Mouse (Mus musculus): Measurements from ENCODE around the gene Nfasc. TPM values are rescaled to one million over a fixed set of nuclear protein-coding genes. Genes with fewer than 3 reads are reported as not detected.

Gene Nfasc
- total RNA-seq, 4 experiments from 2014 or later = 3.9 to 12.0 (median 7.8) TPM

DNA sequence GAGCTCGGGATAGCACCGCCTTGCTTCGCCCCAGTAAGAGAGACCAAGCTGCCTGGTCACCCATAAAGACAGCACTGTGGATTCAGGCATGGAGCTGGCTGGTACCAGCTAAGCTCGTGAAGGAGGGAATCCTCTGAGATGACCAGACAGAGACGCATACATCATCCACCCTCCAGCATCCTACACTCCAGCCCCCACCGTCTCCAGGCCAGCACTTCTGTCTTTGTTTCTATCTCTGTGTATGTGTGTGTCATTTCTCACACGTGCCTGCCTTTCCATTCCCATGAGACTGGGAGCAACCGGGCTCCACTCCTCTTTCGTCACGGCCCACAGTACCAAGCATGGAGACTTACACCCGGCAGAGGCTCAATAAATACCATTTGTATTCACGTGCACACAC is 9.3 kb downstream of the Nfasc start:
- DNase-seq = no peak

GRCm38 (mm10) chr1:132727548-132727947 is 14.0 kb downstream of the Nfasc start:
- DNase-seq = no peak

GRCm38 (mm10) chr1:132722362-132722761 is 19.2 kb downstream of the Nfasc start:
- DNase-seq = no peak

- no peak for DNase-seq
These were observed 20.3 kb downstream of the Nfasc start for GRCm38 (mm10) chr1:132721266-132721665.

DNA sequence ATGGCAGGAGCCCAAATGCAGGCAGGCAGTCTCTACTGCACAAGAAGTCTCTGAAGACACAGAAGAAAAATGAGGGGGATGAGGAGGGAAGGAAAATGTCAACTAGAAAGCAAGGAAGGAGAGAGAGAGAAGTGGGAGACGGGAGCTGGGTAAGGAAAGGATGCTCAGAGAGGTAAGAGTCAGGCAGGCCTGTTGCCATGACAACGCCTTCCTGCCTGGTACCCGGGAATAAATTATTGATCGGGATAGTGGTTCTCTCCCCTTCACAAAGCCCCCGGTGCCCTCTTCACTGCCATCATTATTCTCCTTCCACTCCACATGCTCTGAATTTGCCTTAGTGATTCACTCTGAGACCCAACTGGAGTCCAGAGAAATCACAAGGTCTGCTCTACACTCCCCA is 23.4 kb downstream of the Nfasc start:
- no peak for DNase-seq

- no peak for DNase-seq
These were observed 26.6 kb downstream of the Nfasc start for GRCm38 (mm10) chr1:132715044-132715443.

DNA sequence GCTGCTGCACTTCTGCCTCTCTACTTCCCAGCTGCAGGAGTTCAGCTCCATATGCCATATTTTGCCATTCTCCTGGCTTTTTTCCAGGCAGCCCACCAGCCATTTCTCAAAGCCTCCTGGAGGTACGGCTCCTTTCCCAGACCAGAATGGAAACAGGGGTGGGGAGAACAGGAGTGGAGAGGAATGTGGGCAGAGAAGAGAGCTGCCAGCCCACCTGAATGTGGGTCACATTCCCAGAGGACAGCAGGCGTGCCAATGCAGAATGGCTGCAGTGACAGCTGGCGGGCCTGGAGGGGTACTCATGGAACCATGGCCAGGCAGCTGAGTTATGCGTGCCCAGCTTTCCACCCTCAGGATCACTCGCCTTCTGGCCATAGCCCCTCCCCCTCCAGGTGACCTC is 32.2 kb downstream of the Nfasc start:
- DNase-seq = no peak

DNA sequence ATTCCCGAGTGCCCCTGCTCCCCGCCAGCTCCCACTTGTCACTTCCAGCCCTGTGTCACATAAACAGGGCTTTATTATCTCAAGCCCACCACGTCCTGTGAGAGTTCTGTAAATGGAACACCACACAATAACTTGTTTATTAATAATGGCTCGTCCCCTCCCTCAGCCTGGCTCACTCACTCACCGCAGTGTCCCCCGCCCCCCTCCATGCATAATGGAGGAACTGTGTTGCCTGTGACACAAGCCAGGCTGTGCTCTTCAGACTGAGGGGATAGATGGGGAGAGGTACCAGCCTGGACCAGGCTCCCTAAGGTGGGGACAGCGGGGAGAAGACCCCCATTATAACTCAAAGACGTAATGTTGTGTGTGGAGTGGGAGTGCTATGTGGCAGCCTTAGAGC is 34.3 kb downstream of the Nfasc start:
- DNase-seq = no peak

GRCm38 (mm10) chr1:132703467-132703866 is 38.1 kb downstream of the Nfasc start:
- no peak for DNase-seq

GRCm38 (mm10) chr1:132696926-132697325 is 44.7 kb downstream of the Nfasc start:
- no peak for DNase-seq

GRCm38 (mm10) chr1:132696232-132696631 is 45.4 kb downstream of the Nfasc start:
- DNase-seq = no peak

- no peak for DNase-seq
These were observed 47.6 kb downstream of the Nfasc start for GRCm38 (mm10) chr1:132694007-132694406.

GRCm38 (mm10) chr1:132689181-132689580 is 52.4 kb downstream of the Nfasc start:
- DNase-seq = no peak

GRCm38 (mm10) chr1:132678935-132679334 is 62.7 kb downstream of the Nfasc start:
- no peak for DNase-seq

- no peak for DNase-seq
These were observed 63.5 kb downstream of the Nfasc start for GRCm38 (mm10) chr1:132678076-132678475.

DNA sequence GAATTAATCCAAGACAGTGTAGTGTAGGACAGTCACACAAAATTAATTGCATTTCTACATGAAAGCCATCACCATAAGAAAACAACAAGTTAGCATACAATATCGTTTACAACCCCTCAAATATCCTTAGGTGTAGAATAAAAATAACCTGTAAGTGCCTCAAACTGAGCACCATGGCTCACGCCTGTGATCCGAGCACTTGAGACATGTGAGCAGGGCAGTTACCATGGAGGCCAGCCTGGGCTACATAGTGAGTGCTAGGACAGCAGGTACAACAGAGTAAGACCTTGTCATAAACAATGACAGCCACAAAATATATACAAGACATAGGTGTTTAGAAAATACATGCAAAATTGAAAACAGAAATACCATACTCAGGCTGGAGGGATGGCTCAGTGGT is 68.9 kb downstream of the Nfasc start:
- no peak for DNase-seq

GRCm38 (mm10) chr1:132669200-132669599 is 72.4 kb downstream of the Nfasc start:
- DNase-seq = no peak

DNA sequence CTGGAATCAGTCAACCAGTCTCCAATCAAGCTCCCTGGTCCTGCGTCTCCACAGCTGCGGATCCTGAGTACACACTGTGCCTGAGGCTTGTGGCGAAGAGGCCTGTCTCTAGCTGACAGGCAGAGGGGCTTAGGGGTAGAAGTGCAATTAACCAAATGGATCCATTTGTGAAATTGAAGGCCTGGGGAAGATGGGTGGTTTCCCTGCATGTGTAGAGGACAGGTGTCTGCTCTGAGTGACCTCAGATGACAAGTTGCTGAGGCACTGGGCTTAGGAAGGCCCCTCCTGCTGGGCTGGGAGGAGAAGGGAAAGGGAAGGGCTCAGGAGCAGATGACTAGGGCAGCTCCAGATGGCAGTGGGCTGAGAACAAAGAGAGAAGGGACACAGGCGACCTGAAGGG is 81.2 kb downstream of the Nfasc start:
- DNase-seq = no peak

DNA sequence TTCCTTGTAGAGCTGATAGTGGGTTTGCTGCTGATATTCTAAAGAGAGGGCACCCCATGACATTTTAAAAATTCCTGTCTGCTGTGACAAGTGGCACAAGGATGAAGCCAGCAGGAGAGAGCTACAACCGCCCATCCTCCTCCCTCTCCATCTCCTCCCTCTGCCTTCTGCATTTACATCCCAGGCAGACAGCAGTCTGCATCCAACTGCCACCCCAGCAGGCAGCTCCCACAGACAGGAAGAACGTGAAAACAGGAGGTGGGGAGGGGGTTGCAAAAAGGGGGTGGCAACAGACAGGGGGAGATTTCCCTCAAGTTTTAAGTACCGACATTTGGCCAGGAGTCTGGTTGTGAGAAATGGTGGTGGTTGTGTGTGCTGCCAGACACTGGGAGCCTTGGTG is 82.0 kb downstream of the Nfasc start:
- DNase-seq = no peak

- DNase-seq = no peak
These were observed 86.0 kb downstream of the Nfasc start for GRCm38 (mm10) chr1:132655611-132656010.

- DNase-seq = no peak
These were observed 86.8 kb downstream of the Nfasc start for GRCm38 (mm10) chr1:132654769-132655168.

DNA sequence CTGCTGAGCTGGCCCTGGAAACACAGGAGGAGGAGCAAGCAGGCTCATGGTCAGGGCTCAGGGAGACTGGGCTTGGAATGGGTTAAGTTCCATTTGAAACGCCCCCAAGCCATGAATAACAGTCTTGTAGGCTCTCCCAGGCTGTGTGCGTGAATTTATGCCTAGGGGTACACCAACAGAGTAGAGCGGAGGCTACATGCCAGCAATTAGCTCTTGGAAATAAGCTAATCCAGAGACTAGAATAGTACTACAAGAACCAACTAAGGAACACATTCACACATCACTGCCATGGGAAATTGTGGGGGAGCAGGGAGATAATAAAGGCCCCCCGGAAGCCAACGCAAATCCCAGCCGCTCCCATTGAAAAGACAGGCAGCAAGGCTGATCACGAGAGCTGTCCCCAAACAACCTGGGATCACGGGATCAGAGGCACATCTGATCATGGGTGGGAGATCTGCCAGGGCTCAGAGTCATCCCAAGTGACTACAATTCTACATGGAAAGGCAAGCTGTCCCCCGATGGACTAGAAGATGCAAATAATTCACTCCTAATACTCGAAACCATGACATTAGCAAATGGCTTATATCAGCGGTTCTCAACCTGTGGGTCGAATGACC is 87.6 kb downstream of the Nfasc start:
- no peak for DNase-seq

DNA sequence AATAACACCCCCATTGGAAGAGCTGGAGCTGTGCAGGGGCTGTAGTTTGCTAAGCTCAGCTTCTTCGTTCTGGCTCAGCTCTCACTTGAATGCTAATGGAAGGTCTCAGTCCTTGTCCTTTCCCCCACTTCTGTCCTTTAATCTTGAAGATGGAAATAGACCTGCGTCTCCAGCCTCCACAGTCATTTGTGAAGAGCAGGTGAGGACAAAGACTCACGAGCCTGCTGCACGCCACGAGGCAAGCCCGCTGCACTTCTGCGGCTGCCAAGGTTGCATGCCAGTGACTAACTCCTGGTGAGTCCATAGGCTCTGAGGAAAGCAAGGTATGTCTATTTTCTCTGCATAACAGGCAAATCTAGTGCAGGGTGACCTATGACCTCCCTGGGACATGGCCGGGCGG is 88.4 kb downstream of the Nfasc start:
- no peak for DNase-seq

DNA sequence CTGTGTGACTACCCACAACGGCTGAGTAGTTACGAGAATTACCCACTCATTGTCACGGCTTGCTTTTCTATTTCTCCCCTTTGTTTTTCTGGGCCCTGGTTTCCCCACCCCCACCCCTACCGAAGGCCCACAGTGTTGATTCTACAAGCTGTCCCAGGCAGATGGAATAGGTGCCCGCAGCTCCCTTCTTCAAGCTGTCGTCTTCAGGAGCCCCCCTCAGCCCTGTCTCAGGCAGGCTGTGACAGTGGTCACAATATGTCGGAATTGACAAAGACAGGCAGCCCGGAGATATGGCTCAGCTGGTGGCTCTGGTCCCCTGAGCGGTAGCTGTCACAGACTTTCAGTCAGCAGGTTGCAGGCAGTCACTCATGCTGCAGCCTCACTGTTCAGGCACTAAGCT is 90.9 kb downstream of the Nfasc start:
- DNase-seq = no peak

GRCm38 (mm10) chr1:132647958-132648357 is 93.6 kb downstream of the Nfasc start:
- no peak for DNase-seq

Measured in adrenal gland, adult 8-10 months (tissue).